Mouse (Mus musculus) heart, adult 2 months (tissue): ENCODE results near the gene Arpc1b.

Source experiments
- CTCF ChIP-seq: fragments of 200-600 bp; IDR thresholded peaks from 2 replicates; pipeline ENCODE4 v1.8.1; 2022; ENCODE audit warnings: antibody characterized with exemption, mild to moderate bottlenecking, moderate library complexity
- POLR2A ChIP-seq: fragments of 200-500 bp; IDR thresholded peaks from 2 replicates; pipeline ENCODE4 v1.6.1; 2011; ENCODE audit warnings: mild to moderate bottlenecking, low read depth, low read length, control low read depth; ENCODE audit not compliant: insufficient read depth

GRCm38 (mm10) chr5:145114071-145114605 is at the start of gene Arpc1b:
- TF ChIP-seq POLR2A (peak; percentile 75), CTCF (no peak)
